Mouse (Mus musculus): Measurements from ENCODE around the gene Lrrn3.

The Lrrn3 gene

GRCm38 (mm10) chr12:41486331-41486730 lies at the start of gene Lrrn3:
Gene Lrrn3, minus strand, starts transcription at chr12:41486431.
- DNase-seq (ENCODE audit: inconsistent ontology term), result peak; percentile 26

- no peak for DNase-seq (ENCODE audit: inconsistent ontology term)
These were observed 42.2 kb upstream of the Lrrn3 start for GRCm38 (mm10) chr12:41528410-41528809.

- no peak for DNase-seq (ENCODE audit: inconsistent ontology term)
These were observed 40.5 kb upstream of the Lrrn3 start for GRCm38 (mm10) chr12:41526688-41527087.

GRCm38 (mm10) chr12:41521671-41522070 lies 35.4 kb upstream of the Lrrn3 start:
- no peak for DNase-seq (ENCODE audit: inconsistent ontology term)

- no peak for DNase-seq (ENCODE audit: inconsistent ontology term)
These were observed 34.1 kb upstream of the Lrrn3 start for GRCm38 (mm10) chr12:41520326-41520725.

GRCm38 (mm10) chr12:41518897-41519296 lies 32.7 kb upstream of the Lrrn3 start:
- no peak for DNase-seq (ENCODE audit: inconsistent ontology term)

GRCm38 (mm10) chr12:41510588-41510987 lies 24.4 kb upstream of the Lrrn3 start:
- peak; percentile 8 for DNase-seq (ENCODE audit: inconsistent ontology term)

- DNase-seq (ENCODE audit: inconsistent ontology term), result peak; percentile 42
These were observed 22.4 kb upstream of the Lrrn3 start for GRCm38 (mm10) chr12:41508610-41509009.

GRCm38 (mm10) chr12:41500049-41500820 lies 14.0 kb upstream of the Lrrn3 start:
- no peak for DNase-seq (ENCODE audit: inconsistent ontology term)

- no peak for DNase-seq (ENCODE audit: inconsistent ontology term)
These were observed 8.4 kb upstream of the Lrrn3 start for GRCm38 (mm10) chr12:41494620-41495019.

- peak; percentile 76 for DNase-seq (ENCODE audit: inconsistent ontology term)
These were observed 774 bp upstream of the Lrrn3 start for GRCm38 (mm10) chr12:41487005-41487404.

GRCm38 (mm10) chr12:41485512-41486215 lies 567 bp downstream of the Lrrn3 start:
- DNase-seq (ENCODE audit: inconsistent ontology term), result peak; percentile 85

GRCm38 (mm10) chr12:41484689-41485511 lies 1.3 kb downstream of the Lrrn3 start:
- peak; percentile 43 for DNase-seq (ENCODE audit: inconsistent ontology term)

- peak; percentile 62 for DNase-seq (ENCODE audit: inconsistent ontology term)
These were observed 2.4 kb downstream of the Lrrn3 start for GRCm38 (mm10) chr12:41483593-41484451.

- DNase-seq (ENCODE audit: inconsistent ontology term), result no peak
These were observed 3.1 kb downstream of the Lrrn3 start for GRCm38 (mm10) chr12:41483091-41483592.

GRCm38 (mm10) chr12:41481486-41481885 lies 4.7 kb downstream of the Lrrn3 start:
- DNase-seq (ENCODE audit: inconsistent ontology term), result no peak

GRCm38 (mm10) chr12:41469096-41469801 lies 17.0 kb downstream of the Lrrn3 start:
- DNase-seq (ENCODE audit: inconsistent ontology term), result peak; percentile 57

GRCm38 (mm10) chr12:41468374-41468991 lies 17.7 kb downstream of the Lrrn3 start:
- no peak for DNase-seq (ENCODE audit: inconsistent ontology term)

GRCm38 (mm10) chr12:41438446-41438845 lies 47.8 kb downstream of the Lrrn3 start:
- peak; percentile 37 for DNase-seq (ENCODE audit: inconsistent ontology term)
